Mouse (Mus musculus): ENCODE results near the gene Aebp2. TPM values are rescaled to one million over a fixed set of nuclear protein-coding genes. Genes with fewer than 3 reads are reported as not detected.

Aebp2 gene
- total and polyA plus RNA-seq, 3 experiments = 25.9 to 42.0 (median 32.5) TPM

- Histone ChIP-seq H3K4me3 (ENCODE audit: control insufficient read depth in 1 of 2, insufficient read depth in 1 of 2, low read depth in 2 of 2, low read length in 2 of 2) (no peak overlapping the region), H3K27ac (ENCODE audit: control insufficient read depth, low read depth, low read length) (no peak overlapping the region), H3K36me3 (ENCODE audit: control insufficient read depth in 1 of 2, insufficient read depth in 2 of 2, low read length in 2 of 2) (peaks cover 0 to 21% of the 10 kb centered on the region in 2 experiments; a peak in 2 of 4 replicates), H3K9ac (ENCODE audit: control insufficient read depth, low read depth, low read length, poor library complexity, severe bottlenecking) (no peak overlapping the region), H3K9me3 (replicated peaks; ENCODE audit: insufficient read depth, low read length) (no peaks in the 10 kb centered on the region), H3K79me2 (ENCODE audit: control insufficient read depth, insufficient read depth, low read length, poor library complexity) (no peaks in the 10 kb centered on the region), H3K4me1 (ENCODE audit: control insufficient read depth in 1 of 2, insufficient read depth in 2 of 2, low read length in 2 of 2) (no peaks in the 10 kb centered on the region), H3K27me3 (ENCODE audit: control insufficient read depth in 1 of 2, insufficient read depth in 2 of 2, low read length in 2 of 2) (no peaks in the 10 kb centered on the region)
- no peak for TF ChIP-seq EP300 (IDR thresholded peaks at IDR 0.05; ENCODE audit: low read depth in 1 of 2, low read length in 2 of 2)
- TF ChIP-seq GABPA (IDR thresholded peaks at IDR 0.05; ENCODE audit: low read depth, low read length) = no peak
- no peak for TF ChIP-seq SMC3 (IDR thresholded peaks at IDR 0.05; ENCODE audit: low read depth, low read length)
- TF ChIP-seq RAD21 (IDR thresholded peaks at IDR 0.05; ENCODE audit: low read depth, low read length) = no peak
- TF ChIP-seq CHD1 (IDR thresholded peaks at IDR 0.05; ENCODE audit: low read depth, low read length) = no peak
- TF ChIP-seq ETS1 (IDR thresholded peaks at IDR 0.05; ENCODE audit: low read depth, low read length) = no peak
- no peak for TF ChIP-seq MXI1 (IDR thresholded peaks at IDR 0.05; ENCODE audit: low read depth, low read length)
- no peak for TF ChIP-seq NRF1 (IDR thresholded peaks at IDR 0.05; ENCODE audit: insufficient read depth, low read depth, low read length, poor library complexity, severe bottlenecking)
- TF ChIP-seq TBP (IDR thresholded peaks at IDR 0.05; ENCODE audit: low read depth, low read length) = no peak
- no peak for TF ChIP-seq MEF2A (IDR thresholded peaks at IDR 0.05; ENCODE audit: extremely low read depth, insufficient replicate concordance, low read depth, low read length, poor library complexity, severe bottlenecking)
- no peak for TF ChIP-seq JUND (IDR thresholded peaks at IDR 0.05; ENCODE audit: low read depth, low read length)
- TF ChIP-seq CHD2 (IDR thresholded peaks at IDR 0.05; ENCODE audit: low read length) = no peak
- TF ChIP-seq USF2 (IDR thresholded peaks at IDR 0.05; ENCODE audit: borderline replicate concordance in 1 of 2, insufficient read depth in 1 of 2, low read depth in 1 of 2, low read length in 2 of 2) = no peak
- no peak for TF ChIP-seq SIN3A (IDR thresholded peaks at IDR 0.05; ENCODE audit: low read length)
- TF ChIP-seq POLR2A (IDR thresholded peaks at IDR 0.05; ENCODE audit: control insufficient read depth in 1 of 2, insufficient read depth in 1 of 2, low read depth in 1 of 2, low read length in 2 of 2, poor library complexity in 1 of 2) = no peak
- no peak for TF ChIP-seq TCF12 (IDR thresholded peaks at IDR 0.05; ENCODE audit: low read depth, low read length)
- no peak for TF ChIP-seq BHLHE40 (IDR thresholded peaks at IDR 0.05; ENCODE audit: borderline replicate concordance, low read depth, low read length)
- no peak for TF ChIP-seq E2F4 (IDR thresholded peaks at IDR 0.05; ENCODE audit: borderline replicate concordance, low read depth, low read length)
- no peak for TF ChIP-seq ZKSCAN1 (IDR thresholded peaks at IDR 0.05; ENCODE audit: low read depth, low read length)
- TF ChIP-seq RCOR1 (IDR thresholded peaks at IDR 0.05; ENCODE audit: low read depth, low read length) = no peak
- DNase-seq (ENCODE audit: low read depth, low spot score) = no peak
Observed at GRCm38 (mm10) chr6:140651923-140652322, 29.5 kb downstream of the Aebp2 start.

- Histone ChIP-seq H3K79me2 (ENCODE audit: control insufficient read depth, insufficient read depth, low read length, poor library complexity) (no peaks in the 10 kb centered on the region), H3K27ac (ENCODE audit: control insufficient read depth, low read depth, low read length) (no peak overlapping the region), H3K36me3 (ENCODE audit: control insufficient read depth in 1 of 2, insufficient read depth in 2 of 2, low read length in 2 of 2) (peaks cover 0 to 12% of the 10 kb centered on the region in 2 experiments; a peak in 2 of 4 replicates), H3K9me3 (replicated peaks; ENCODE audit: insufficient read depth, low read length) (no peaks in the 10 kb centered on the region), H3K9ac (ENCODE audit: control insufficient read depth, low read depth, low read length, poor library complexity, severe bottlenecking) (no peak overlapping the region), H3K4me1 (ENCODE audit: control insufficient read depth in 1 of 2, insufficient read depth in 2 of 2, low read length in 2 of 2) (no peaks in the 10 kb centered on the region), H3K4me3 (ENCODE audit: control insufficient read depth in 1 of 2, insufficient read depth in 1 of 2, low read depth in 2 of 2, low read length in 2 of 2) (no peak overlapping the region), H3K27me3 (ENCODE audit: control insufficient read depth in 1 of 2, insufficient read depth in 2 of 2, low read length in 2 of 2) (no peaks in the 10 kb centered on the region)
- DNase-seq (ENCODE audit: low read depth, low spot score) = no peak
- TF ChIP-seq CTCF (IDR thresholded peaks at IDR 0.05 in 2 of 3, conservative IDR thresholded peaks at IDR 0.05 in 1 of 3; ENCODE audit: control insufficient read depth in 1 of 3, insufficient read depth in 1 of 3, low read depth in 2 of 3, low read length in 3 of 3, poor library complexity in 1 of 3, severe bottlenecking in 1 of 3) = no peak
- TF ChIP-seq EP300 (IDR thresholded peaks at IDR 0.05; ENCODE audit: low read depth in 1 of 2, low read length in 2 of 2) = no peak
- no peak for TF ChIP-seq TAL1 (IDR thresholded peaks at IDR 0.05; ENCODE audit: low read length)
Observed at GRCm38 (mm10) chr6:140655451-140655850, 33.0 kb downstream of the Aebp2 start.

Measured in MEL (cell line).